Mouse (Mus musculus) cerebellum, adult 9-11 months (tissue): ENCODE measurements around the gene Cnot10.
"Not testable (repeated sequence)": the region's sequence is repeated elsewhere in the genome, so short reads cannot be mapped to it uniquely, and the experiment has no call there.

Experiments used
- DNase-seq: peaks from one replicate; pipeline ENCODE4 v3.0.0; 2022

Gene Cnot10

DNA sequence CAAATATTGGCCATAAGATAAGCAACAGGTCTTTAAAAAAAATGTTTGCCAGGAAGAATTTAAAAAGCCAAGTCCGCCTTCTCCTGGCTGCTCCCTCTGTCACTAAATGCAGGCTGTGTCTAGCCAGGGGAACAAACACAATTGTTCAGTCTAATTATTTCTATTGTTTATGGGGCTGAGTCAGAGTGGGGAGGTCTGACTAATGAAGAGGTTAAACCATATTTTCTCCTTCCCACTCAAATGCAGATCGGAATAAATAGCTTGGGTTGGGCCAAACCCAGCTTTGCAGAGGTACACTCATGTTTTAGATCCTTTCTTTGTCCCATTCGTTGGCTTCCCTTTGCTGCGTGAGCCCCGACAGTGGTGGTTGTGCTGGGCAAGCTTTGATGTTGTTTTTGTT, 9.4 kb upstream of the Cnot10 start:
- no peak for DNase-seq

DNA sequence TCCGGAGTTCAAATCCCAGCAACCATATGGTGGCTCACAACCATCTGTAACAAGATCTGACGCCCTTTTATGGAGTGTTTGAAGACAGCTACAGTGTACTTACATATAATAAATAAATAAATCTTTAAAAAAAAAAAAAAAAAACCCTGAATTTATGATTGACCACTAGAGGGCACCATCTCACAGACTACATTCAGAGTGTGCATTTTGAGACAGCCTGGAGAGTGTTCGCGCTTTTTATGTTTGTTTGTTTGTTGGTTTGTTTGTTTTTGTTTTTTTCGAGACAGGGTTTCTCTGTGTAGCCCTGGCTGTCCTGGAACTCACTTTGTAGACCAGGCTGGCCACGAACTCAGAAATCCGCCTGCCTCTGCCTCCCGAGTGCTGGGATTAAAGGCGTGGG, 8.5 kb upstream of the Cnot10 start:
- not testable (repeated sequence) for DNase-seq

DNA sequence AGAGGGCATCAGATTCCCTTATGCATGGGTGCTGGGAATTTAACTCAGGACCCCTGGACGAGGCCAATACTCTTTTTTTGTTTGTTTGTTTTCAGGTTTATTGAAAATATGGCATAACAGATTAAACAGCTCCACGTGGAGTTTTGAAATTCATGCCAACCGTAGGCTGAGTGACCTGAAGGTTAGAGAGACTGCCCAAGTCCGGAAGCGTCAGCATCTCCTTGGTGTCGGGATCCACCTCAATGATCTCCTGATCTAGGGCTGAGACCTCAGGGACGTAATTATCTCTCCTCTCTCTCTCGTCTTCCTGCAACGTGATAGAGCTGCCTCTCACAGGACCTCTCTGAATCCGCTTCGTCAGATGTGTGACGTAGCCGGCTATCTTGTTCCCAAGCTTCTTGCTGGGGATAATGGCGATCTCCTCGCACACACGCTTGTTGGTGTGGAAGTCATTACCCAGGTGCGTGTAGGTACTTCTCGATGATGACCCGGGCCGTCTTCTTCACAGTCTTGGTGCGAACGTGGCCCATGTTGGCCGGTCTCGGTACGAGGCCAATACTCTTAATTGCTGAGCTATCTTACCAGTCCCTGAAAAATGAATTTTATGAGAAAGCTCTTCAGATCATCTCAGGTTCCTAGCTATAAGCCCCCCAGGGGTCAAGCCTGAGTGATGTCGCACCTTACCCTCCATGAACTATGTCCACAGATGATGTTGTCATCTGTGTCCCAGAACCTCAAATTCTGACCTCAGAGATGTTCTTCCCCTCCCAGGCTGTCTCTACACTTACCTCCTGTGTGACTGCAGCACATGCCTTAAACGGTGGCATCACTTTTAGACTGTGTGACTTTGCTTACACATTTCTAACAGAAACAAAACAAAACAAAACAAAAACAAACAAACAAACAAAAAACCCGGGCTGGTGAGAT, 7.8 kb upstream of the Cnot10 start:
- DNase-seq = no peak

DNA sequence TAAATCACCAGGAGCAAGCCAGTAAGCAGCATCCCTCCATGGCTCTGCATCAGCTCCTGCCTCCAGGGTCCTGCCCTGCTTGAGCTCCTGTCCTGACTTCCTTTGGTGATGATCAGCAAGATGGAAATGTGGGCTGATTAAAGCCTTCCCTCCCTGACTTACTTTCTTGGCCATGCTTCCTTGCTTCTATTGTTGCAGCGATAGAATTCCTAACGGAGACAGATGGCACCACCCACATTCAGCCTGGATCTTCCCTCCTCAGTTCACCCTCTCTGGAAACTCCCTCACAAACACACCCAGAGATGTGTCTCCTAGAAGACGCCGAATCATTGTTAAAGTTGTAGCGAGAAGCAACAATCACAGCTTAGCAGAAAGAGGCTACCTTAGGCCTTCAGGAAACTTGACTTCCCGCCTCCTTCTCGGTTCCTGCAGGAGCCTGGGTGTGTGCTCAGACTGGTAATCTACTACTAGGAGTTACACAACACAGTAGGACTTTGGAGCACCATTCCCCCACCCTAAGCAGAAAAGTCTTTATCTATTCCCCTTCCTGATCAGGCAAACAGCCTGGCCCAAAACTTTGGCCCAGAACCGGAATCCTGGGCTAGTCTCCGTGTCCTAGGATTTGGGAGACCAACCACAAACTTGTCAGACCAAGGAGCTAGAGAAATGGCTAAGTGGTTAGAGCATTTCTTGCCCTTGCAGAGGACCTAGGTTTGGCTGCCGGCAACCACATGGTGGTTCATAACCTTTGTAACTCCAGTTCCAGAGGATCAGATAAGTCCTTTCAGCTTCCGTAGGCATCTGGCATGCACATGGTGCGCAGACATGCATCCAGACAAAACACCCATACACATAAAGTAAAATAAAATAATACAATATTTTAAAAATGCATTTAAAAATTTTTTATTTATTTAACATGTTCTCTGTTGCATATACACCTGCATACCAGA, 6.8 kb upstream of the Cnot10 start:
- DNase-seq = no peak

DNA sequence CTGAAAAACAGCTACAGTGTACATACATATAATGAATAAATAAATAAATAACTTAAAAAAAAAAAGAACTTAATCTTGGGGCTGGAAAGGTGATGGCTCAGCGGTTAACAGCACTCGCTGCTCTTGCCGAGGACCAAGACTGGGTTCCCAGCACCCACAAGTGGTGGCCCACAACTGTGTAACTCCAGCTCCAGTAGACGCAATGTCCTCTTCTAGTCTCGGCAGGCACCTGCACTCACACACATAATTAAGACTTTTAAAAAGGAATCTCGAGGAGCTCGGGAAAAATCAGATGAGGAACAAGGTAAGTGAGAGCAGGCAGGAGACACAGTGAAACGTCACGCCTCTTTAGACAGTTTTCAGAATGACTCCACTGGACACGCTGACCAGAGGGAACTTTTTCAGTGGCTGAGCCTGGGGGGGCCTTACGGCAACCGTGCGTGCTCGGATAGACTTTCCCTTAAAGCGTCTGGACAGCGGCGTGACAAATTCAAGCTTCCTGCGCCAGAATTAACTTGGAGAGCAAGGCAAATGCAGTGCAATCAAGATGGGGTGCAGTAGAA, 717 bp downstream of the Cnot10 start:
- no peak for DNase-seq

DNA sequence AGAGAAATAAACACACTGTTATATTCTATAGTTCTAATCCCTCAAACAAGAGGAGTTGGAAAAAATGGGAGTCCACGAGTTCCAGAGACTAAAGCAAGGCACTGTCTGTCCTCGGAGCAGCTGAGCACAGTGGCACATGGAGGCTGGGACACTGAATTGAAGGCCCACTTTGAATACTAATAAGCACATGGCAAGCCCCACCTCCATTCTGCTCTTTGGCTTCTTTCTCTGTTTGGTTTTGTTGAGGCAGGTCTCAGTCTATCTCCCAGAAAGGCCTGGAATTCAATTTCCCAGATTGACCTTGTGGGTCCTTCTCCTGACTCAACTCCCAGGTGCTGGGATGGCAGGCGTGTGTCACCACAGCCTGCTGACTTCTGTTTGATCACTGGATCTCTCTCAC, 3.2 kb downstream of the Cnot10 start:
- no peak for DNase-seq

DNA sequence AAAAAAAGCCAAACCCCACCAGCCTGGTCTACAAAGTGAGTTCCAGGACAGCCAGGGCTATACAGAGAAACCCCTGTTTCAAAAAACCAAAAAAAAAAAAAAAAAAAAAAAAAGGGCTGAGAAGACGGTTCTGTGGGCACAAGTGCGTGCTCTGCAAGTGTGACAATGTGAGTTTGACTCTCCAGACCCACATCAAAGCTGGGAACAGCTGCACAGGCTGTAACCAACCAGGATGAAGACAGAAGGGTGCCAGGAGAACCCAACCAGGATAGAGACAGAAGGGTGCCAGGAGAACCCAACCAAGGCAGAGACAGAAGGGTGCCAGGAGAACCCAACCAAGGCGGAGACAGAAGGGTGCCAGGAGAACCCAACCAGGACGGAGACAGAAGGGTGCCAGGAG, 3.8 kb downstream of the Cnot10 start:
- DNase-seq = no peak

DNA sequence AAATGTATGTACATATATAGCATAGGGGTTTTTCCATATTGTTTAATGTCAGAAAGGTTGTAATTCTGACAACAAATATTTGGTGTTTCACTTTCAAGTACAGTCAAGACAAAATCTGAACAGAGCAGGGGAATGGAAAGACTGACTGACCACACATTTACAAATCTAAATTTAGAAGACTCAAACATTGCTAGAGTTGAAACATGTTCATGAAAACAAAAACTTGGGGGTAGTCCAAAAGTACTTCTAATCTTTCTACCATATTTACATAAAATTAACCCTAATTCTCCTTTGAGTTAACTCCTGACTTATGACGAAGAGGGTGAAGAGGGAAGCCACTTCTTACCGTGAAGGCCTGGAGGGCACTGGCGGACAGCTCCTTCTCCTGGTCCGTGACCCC, 7.7 kb downstream of the Cnot10 start:
- no peak for DNase-seq

DNA sequence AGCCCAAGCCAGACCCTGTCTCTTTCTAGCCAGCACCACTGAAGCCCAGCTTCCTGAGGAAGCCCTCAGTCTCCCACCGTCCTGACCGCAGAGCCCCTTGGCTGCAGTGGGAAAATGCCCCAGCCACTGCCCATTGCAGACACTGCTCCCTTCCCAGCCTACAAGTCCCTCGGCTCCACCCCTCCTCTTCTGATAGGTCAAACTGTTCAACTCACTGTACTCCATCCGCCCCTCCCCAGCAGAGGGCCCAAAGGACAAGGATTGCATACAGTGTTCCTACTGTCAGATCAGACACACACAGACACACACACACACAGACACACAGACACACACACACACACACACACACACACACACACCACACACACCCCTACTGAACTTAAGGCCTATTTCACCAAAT, 13.3 kb downstream of the Cnot10 start:
- no peak for DNase-seq

DNA sequence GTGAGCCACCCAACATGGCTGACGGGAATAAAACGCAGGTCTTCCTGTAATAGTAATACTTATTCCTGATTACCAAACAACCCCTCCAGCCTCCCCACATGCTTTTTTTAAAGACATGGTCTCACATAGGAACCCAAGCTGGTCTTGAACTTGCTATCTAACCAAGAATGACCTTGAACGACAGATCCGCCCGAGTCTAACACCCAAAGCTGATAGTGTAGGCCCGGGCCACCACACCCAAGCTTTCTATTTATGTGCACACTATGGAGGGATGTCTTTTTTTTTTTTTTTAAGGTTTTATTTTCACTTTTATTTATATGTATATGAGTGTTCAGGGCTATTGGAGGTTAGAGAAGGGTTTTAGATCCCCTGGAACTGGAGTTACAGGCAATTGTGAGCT, 15.8 kb downstream of the Cnot10 start:
- no peak for DNase-seq

DNA sequence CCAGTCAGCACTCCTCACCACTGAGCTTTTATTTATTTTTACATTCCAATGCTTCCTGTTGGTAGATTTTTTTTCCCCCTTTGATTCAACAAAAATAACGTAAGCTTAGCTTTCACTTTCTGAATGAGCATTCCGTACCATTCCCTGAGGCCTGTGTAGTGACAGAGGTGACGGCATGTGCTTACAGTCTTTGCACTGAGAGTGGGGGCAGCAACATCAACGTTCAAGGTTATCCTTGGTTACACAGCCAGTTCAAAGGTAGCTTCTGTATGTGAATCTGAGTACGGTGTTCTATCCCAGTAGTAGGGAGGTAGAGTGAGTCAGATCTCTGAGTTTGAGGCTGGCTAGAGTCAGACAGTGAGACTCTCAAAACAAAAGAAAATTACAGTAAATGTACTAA, 18.8 kb downstream of the Cnot10 start:
- no peak for DNase-seq

DNA sequence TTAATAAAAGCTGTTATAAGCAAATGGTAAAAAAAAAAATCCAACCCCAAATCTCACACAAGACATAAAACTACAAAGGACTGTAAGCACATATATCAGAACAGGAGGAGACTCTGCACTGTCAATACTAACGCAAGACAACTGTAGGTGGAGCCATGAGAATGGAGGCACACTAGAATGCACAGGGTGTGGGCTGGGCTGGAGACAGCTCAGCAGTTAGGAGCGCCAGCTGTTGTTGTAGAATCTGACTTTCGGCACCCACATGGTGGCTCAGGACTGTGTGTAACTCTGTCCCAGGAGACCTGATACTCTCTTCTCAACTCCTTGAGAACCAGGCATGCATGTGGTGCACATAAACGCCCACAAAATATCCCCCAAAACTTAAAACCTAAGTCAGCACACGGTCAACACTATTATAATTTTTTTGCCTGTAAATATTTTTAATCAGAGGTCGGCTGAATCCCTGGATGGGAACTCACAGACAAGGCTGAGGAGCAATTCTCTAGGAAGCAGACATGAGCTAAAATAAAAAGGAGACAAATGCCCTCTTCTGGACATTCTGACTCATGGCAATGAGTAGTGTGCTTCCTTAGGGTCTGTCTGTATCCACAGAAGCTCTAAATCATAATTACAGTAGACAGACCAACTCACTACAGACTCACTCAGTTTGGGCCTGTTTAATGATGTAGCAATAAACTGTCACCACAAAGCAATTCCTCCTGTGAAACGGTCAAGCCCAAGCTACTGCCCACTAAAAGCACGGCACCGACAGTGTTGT, 25.6 kb downstream of the Cnot10 start:
- DNase-seq = no peak

DNA sequence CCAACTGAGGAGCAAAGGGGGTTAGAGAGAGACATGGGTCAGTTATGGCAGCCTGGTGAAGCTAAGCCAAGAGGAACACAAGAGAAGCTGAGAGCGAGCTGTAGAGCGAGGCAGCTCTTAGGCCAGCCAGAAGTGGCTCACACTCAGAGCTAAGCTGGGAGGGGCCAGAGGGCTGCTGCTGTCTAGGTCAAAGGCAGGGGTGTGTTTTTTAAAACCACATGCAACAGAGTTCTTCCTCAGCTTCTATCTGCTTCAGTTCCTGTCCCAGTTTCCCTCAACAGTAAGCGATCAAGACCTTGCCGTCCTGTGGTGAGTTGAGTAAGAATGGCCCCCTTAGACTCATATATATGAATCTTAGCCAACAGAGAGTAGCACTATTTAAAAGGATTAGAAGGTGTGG, 27.0 kb downstream of the Cnot10 start:
- no peak for DNase-seq

DNA sequence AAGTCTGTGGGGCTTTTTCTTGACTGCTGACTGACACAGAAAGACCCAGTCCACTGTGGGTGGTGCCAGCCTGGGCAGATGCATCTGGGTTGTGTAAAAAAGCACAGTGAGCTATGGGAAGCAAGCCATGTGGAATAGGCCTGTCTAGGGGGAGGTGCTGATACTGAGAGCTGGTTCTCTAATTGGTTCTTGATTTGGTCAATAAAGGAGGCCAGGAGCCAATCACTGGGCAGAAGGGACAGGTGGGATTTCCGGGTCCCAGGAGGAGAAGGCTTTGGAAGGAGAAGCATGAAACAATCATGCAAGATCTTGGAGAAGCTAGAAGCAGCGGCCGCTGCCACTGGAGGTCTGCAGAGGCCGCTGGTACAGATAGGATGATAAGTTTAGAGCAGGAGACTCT, 27.4 kb downstream of the Cnot10 start:
- no peak for DNase-seq

DNA sequence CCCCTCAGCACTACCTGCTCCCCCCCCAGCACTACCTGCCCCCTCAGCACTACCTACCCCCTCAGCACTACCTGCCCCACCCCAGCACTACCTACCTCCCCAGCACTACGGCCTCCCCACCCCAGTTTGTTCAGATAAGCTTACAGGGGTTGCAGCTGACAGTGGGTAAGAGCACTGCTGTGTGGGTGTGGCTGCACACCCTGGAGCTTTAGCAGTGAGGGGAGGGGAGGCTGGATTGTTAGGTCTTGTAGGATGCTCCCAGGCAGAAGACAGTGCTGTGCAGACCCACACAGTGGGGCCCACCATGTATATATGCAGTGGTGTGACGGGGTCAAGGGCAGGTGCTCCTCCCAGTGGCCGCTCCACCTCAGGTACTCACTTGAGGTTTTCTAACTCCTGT, 29.7 kb downstream of the Cnot10 start:
- no peak for DNase-seq

DNA sequence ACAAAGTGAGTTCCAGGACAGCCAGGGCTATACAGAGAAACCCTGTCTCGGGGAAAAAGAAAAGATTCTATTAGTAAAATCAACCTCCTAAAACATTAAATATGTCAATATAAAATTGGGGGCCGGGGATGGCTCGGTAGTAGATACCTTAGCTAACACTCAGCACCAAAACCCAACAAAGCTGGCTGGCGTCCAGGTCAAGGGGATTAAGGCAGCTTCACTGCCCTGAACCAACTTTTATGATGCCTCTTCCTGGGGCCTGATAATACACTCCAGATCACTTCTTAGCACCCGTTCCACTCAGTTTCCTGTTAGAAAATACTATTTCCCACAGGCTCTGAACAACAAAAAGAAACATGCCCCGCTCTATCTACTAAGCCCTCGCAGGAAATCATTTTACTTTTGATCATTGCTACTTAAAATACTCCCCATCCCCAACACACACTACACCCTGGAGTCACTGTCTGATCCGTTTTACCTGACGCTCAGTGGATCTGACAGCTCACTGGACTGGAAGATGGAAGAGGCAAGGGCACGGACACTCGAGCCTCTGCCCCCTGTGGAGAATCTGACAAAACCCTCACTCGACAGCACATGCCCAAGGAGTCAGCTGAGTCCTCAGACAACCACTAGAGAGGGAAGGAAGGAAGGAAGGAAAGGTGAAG, 36.0 kb downstream of the Cnot10 start:
- peak; percentile 46 for DNase-seq

DNA sequence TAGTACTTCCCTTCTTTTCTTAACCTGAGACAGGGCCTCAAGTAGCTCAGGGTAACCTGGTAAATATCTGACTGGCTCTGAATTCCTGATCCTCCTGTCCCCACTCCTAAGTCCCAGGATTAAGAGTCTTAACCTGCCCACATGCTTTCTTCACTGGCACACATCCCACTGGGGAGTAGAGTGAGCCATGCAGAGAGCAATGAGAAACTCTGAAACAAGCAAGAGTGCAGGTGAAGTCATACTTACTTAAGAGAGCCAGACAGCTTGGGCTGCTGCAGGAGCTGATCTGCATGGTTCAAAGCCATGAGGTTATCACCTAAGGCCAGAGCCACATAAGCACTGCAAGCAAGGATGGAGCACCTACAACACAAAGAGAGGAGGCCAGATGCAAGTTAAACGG, 38.9 kb downstream of the Cnot10 start:
- no peak for DNase-seq

DNA sequence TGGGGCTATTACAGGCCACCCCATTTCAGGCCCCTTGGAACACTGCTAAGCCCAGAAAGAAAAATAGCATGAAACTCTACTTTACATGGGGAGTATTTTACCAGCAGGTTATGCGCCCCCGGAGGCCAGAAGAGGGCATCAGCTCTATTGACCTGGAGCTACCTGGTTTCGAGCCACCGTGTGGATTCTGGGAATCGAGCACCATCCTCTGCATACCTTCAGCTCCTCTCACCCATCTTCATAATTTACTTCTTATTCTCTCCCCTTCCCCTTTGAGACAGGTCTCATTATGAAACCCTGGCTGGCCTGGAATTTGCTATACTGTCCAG, 55.0 kb downstream of the Cnot10 start:
- no peak for DNase-seq

DNA sequence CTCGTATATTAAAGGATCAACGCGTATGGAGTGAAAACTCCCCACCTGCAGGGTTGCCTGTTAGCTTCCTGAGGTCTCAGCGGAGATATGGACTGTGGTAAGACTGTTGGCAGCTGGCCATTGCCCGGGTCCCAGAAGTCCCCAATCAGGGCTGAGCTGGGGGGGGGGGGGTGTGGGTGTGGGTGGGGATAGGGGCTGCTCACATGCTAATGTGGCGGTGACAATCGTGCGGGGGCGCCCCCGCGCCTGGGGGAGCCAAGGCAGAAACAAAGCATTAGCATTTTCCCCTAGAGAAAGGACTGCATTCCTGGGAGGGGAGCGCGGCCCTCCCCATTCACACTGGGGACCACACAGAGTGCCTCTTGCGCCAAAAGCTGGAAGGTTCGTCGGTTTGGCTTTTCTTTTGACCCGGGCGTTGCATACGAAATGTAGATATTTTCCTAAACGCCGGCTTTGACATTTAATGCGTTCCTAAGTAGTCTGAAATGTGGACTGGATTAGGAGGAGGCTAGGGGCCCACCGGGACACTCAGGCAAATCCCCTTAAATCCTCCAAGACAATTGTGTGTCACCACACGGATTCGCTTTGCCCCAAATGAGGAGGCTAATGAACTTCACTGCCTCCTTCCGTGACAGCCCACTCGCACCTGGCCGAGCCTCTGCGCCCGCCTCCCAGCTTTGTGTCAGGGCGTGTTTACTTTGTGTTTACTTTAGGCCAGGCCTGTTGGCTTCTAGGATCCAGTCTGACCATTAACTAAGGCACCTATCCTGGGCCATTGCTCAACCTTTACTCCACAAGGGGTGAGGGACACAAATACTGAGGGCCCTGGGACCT, 55.6 kb downstream of the Cnot10 start:
- no peak for DNase-seq

DNA sequence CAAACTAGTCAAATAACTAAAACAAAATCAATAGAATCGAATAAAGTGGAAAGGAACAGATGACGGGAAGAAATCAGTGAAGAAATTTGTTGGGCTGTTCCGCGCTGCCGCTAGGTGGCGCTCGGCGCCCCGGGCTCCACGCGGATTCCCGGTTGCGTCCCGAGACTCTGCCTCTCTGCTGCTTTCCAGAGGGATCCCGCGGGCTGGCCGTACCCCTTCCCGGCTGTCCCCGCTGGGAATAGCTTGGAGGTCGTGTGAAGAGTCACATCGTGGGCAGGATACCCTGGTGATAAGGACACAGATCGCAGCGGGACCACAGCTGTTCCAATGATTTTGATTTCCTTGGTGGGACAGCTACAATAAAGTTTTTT, 56.2 kb downstream of the Cnot10 start:
- peak; percentile 32 for DNase-seq

DNA sequence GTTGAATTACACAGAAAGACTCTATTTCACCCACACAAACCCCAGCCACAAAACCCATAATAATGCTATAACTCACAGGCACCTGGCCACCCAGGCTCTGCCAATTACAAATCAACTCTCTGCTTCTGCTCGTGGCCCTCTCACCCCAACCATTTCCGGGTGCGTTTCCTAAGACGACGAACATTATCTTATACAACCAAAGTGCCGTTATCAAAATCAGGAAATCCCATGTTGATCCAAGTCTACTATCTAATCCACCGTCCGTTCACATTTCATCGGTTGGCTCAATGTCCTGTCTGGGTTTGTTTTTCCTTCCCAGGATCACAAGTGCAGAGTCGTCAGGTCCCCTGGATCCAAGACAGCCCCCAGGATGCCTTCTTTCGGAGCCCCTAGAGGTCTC, 61.3 kb downstream of the Cnot10 start:
- DNase-seq = no peak

DNA sequence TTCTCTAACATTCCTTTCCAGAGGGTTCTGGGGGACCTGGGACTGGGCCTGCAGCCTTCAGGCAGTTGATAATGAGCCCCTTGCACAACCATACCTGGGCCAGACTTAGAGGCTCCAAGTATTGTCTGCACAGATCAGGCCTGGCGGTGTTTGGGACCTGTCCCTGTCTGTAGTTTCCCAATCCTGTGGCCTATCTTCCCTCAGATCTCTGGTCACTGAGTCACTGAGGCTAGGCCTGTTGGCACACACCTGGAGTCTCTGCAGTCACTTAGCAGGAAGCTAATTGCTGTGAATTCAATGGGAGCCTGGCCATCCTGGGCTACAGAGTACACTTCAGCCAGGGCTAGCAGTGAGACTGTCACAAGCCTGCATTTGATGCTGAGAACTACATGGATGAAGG, 64.0 kb downstream of the Cnot10 start:
- DNase-seq = no peak
